Mouse (Mus musculus) E14TG2a.4 (cell line): ENCODE data around the gene Nedd9.

Source experiments
- CTCF ChIP-seq: conservative IDR thresholded peaks from 2 replicates; pipeline ENCODE4 v1.5.1; 2014; ENCODE audit warnings: low read length
- POU5F1 ChIP-seq: IDR thresholded peaks from 2 replicates; pipeline ENCODE4 v1.6.1; 2014; ENCODE audit warnings: low read length, borderline replicate concordance

- TF ChIP-seq CTCF (no peak), POU5F1 (no peak)
Measured at GRCm38 (mm10) chr13:41504448-41504847, 17.3 kb upstream of the Nedd9 start.
